Mouse (Mus musculus) limb, embryonic 14.5 days (tissue): ENCODE results near the gene Wdr82. TPM values are rescaled to one million over a fixed set of nuclear protein-coding genes. Genes with fewer than 3 reads are reported as not detected.

Experiments used
- ATAC-seq: fragments of 200-750 bp; cut with Nextera tagmentation; 2 replicates; pipeline ENCODE4 v1.8.0; 2017; ENCODE audit warnings: low read depth, moderate number of reproducible peaks, moderate TSS enrichment; ENCODE audit not compliant: low FRiP score
- DNase-seq: peaks from one replicate; pipeline ENCODE4 v3.0.0-alpha.2; 2015; ENCODE audit warnings: low spot score
- H3K27ac ChIP-seq: fragments of 300-500 bp; sonication (generic); replicated peaks from 2 replicates; pipeline ENCODE4 v1.5.1; 2014; ENCODE audit warnings: low read depth, mild to moderate bottlenecking, low read length, moderate library complexity, mixed read lengths
- H3K27me3 ChIP-seq: fragments of 300-500 bp; sonication (generic); 2 replicates; pipeline ENCODE4 v1.6.1; 2014; ENCODE audit warnings: low read length, mixed read lengths; ENCODE audit not compliant: control insufficient read depth, insufficient read depth
- H3K36me3 ChIP-seq: fragments of 300-500 bp; sonication (generic); 2 replicates; pipeline ENCODE4 v1.6.1; 2014; ENCODE audit warnings: mild to moderate bottlenecking, low read length, moderate library complexity, mixed read lengths; ENCODE audit not compliant: control insufficient read depth, insufficient read depth
- H3K4me1 ChIP-seq: fragments of 300-500 bp; sonication (generic); 2 replicates; pipeline ENCODE4 v1.6.1; 2014; ENCODE audit warnings: antibody characterized with exemption, low read length, mixed read lengths; ENCODE audit not compliant: control insufficient read depth, insufficient read depth
- H3K4me2 ChIP-seq: fragments of 300-500 bp; sonication (generic); replicated peaks from 2 replicates; pipeline ENCODE4 v1.6.1; 2014; ENCODE audit warnings: low read depth, mild to moderate bottlenecking, low read length, moderate library complexity; ENCODE audit not compliant: severe bottlenecking
- H3K4me3 ChIP-seq: fragments of 300-500 bp; sonication (generic); replicated peaks from 2 replicates; pipeline ENCODE4 v1.5.1; 2014; ENCODE audit warnings: low read length
- H3K9ac ChIP-seq: fragments of 300-500 bp; sonication (generic); 2 replicates; pipeline ENCODE4 v1.6.1; 2014; ENCODE audit warnings: mild to moderate bottlenecking, low read depth, low read length, moderate library complexity; ENCODE audit not compliant: severe bottlenecking
- H3K9me3 ChIP-seq: fragments of 300-500 bp; sonication (generic); 2 replicates; pipeline ENCODE4 v1.6.1; 2016; ENCODE audit warnings: low read length; ENCODE audit not compliant: control insufficient read depth
- POLR2A ChIP-seq: fragments of 200-500 bp; IDR thresholded peaks from 2 replicates; pipeline ENCODE4 v1.8.0; 2012; ENCODE audit warnings: inconsistent platforms, mild to moderate bottlenecking, moderate library complexity, borderline replicate concordance; ENCODE audit not compliant: insufficient read depth, insufficient read length; ENCODE audit errors: extremely low read depth
- WGBS: fragments of 180-500 bp; shearing (Covaris S2); extraction: QIAGEN DNeasy Blood & Tissue Kit; methylation state at CpG from one replicate; pipeline ENCODE4 v1.1.7; 2014; 5-methylcytosine and 5-hydroxymethylcytosine counted together
- polyA plus RNA-seq, 2 experiments: library from polyadenylated mRNA; depleted of rRNA in 1 of 2; stranded (reverse) in 1 of 2; unstranded in 1 of 2; fragments of >200 nt; fragmentation: Nextera tagmentation in 1 of 2; extraction: Ambion mirVana in 1 of 2; gene quantifications; 2 replicates each; pipeline versions ENCODE4 v1.2.1 to v1.2.3; 2012 to 2014

The Wdr82 gene
- polyA plus RNA-seq, 2 experiments, result 30.2 to 104 TPM

GRCm38 (mm10) chr9:106156419-106156818 is 14.3 kb upstream of the Wdr82 start:
- WGBS, result 64% methylated on average over 5 of the region's 5 CpGs
- Histone ChIP-seq H3K9ac (no peak overlapping the region), H3K27ac (no peak overlapping the region), H3K27me3 (no peaks in the 10 kb centered on the region), H3K36me3 (no peaks in the 10 kb centered on the region), H3K4me1 (no peaks in the 10 kb centered on the region), H3K9me3 (no peaks in the 10 kb centered on the region), H3K4me3 (no peak overlapping the region), H3K4me2 (no peak overlapping the region)
- ATAC-seq (no peak), DNase-seq (peak; percentile 21)
- no peak for TF ChIP-seq POLR2A

DNA sequence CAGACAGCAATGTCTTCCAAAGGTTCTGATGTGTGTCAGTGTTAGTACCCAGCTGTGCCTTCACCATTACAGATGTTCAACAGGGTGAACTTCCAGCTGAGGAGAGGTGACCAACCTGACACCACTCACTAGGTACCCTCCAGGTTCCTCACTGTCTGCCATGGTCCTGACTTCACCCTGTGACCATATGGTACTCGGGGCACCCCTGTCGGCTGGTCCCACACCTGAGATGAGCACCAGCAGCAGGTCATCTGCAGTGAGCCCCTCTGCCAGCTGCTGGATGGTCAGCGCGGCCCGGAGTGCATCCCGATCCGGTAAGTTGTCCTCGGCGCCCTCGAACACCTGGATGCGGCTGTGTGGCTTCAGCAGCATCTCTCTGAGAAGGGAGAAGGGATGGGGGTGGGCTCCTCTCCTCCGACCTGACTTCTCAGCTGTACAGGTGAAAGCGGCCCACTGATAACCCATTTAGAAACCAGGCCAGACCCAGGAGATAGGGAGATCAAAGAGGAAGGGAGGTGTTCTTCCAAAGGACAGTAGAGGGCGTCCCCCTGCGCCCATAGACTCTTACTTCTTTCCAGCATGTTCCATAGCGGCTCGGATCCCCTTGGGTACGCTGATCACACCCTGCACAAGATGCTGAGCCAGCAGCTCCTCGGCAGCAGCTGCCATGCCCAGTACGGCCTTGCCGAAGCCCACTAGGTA is 13.7 kb upstream of the Wdr82 start:
- H3K27me3 ChIP-seq, result no peaks in the 10 kb centered on the region
- 82% methylated on average over 20 of the region's 21 CpGs for whole genome bisulfite sequencing
- H3K4me2 ChIP-seq, result no peak overlapping the region
- H3K4me3 ChIP-seq, result no peak overlapping the region
- no peaks in the 10 kb centered on the region for H3K9me3 ChIP-seq
- DNase-seq (no peak), ATAC-seq (no peak)
- H3K36me3 ChIP-seq, result no peaks in the 10 kb centered on the region
- H3K27ac ChIP-seq, result no peak overlapping the region
- no peaks in the 10 kb centered on the region for H3K4me1 ChIP-seq
- no peak for TF ChIP-seq POLR2A
- no peak overlapping the region for H3K9ac ChIP-seq

GRCm38 (mm10) chr9:106157623-106157925 is 13.2 kb upstream of the Wdr82 start:
- no peaks in the 10 kb centered on the region for H3K27me3 ChIP-seq
- no peak overlapping the region for H3K4me3 ChIP-seq
- no peaks in the 10 kb centered on the region for H3K9me3 ChIP-seq
- WGBS, result 88% methylated on average over 10 of the region's 10 CpGs
- no peak for ATAC-seq
- no peak for TF ChIP-seq POLR2A
- H3K9ac ChIP-seq, result no peak overlapping the region
- H3K27ac ChIP-seq, result no peak overlapping the region
- H3K4me2 ChIP-seq, result no peak overlapping the region
- no peaks in the 10 kb centered on the region for H3K4me1 ChIP-seq
- H3K36me3 ChIP-seq, result no peaks in the 10 kb centered on the region
- DNase-seq, result no peak

DNA sequence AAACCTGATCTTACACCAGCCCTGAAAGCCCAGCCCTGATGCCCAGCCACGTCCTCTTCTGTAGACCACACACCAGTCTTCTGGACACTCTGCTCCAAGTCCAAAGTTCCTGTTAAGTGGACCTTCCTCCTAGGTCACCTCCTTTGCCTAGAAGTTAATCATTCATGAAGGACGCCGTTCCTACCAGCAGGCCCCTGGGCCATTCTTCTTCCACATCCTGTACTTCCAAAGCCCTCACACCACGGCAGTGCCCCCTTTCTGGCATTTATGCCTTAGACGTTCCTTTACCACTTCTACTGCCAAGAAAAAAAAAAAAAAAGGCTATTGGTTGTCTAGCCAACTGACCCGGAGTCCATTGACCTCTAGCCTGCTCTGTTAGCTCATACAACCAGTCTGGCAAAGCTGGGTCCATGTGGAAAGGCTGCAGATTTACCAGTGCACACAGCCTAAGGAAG is 12.7 kb upstream of the Wdr82 start, which contains the start of gene Glyctk:
Glyctk (minus strand) TSS at position 102 of the 455 bp plus-strand sequence.
- Histone ChIP-seq H3K4me1 (no peaks in the 10 kb centered on the region), H3K27ac (no peak within 1 kb of the TSS), H3K27me3 (no peaks in the 10 kb centered on the region), H3K36me3 (no peaks in the 10 kb centered on the region), H3K4me3 (no peak within 1 kb of the TSS), H3K4me2 (no peak within 1 kb of the TSS), H3K9ac (no peak within 1 kb of the TSS), H3K9me3 (no peaks in the 10 kb centered on the region)
- DNase-seq (no peak), ATAC-seq (no peak)
- 87% methylated on average over 6 of the region's 6 CpGs for WGBS
- no peak for TF ChIP-seq POLR2A

DNA sequence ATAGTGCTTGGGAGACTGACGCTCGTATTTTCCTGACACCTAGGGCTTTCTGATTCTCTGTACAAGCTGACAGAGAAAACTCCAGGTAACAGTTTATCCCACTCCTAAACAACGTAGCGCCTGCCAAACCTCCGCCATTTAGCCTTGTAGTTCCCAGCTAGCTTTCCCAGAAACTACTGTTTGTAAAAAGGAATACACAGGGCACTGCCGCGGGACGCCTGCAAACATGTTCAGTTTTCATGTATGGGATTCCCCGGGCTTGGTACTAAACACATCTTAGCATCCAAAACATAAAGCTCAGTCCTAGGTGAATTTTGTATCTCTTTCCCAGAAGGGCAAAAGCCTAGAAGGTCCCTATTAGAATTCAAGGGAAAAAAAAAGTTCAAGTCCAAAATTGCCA is 11.5 kb upstream of the Wdr82 start:
- peak overlapping the region; percentile 47 for H3K4me3 ChIP-seq
- no peak for TF ChIP-seq POLR2A
- 83% methylated on average over 9 of the region's 9 CpGs for WGBS
- no peaks in the 10 kb centered on the region for H3K4me1 ChIP-seq
- no peaks in the 10 kb centered on the region for H3K9me3 ChIP-seq
- no peak for DNase-seq
- H3K4me2 ChIP-seq, result peak overlapping the region; percentile 63
- H3K36me3 ChIP-seq, result no peaks in the 10 kb centered on the region
- no peak overlapping the region for H3K27ac ChIP-seq
- H3K27me3 ChIP-seq, result no peaks in the 10 kb centered on the region
- no peak overlapping the region for H3K9ac ChIP-seq
- ATAC-seq, result no peak

- 2% methylated on average over 24 of the region's 24 CpGs for WGBS
- Histone ChIP-seq H3K27me3 (no peaks in the 10 kb centered on the region), H3K4me3 (peak overlapping the region; percentile 47), H3K27ac (peak overlapping the region; percentile 86), H3K4me1 (no peaks in the 10 kb centered on the region), H3K4me2 (peak overlapping the region; percentile 63), H3K9me3 (no peaks in the 10 kb centered on the region), H3K36me3 (no peaks in the 10 kb centered on the region), H3K9ac (peak overlapping the region; percentile 56)
- no peak for TF ChIP-seq POLR2A
- peak; percentile 91 for ATAC-seq
- peak; percentile 92 for DNase-seq
These were observed 10.9 kb upstream of the Wdr82 start for GRCm38 (mm10) chr9:106159784-106160301.
